Mouse (Mus musculus): Measurements from ENCODE around the gene Rab40c. TPM values are rescaled to one million over a fixed set of nuclear protein-coding genes. Genes with fewer than 3 reads are reported as not detected.

Gene Rab40c
- polyA plus RNA-seq, 1 experiment from 2014 or later: 15.8 TPM

GRCm38 (mm10) chr17:25895415-25895814 lies 24.1 kb downstream of the Rab40c start:
- Histone ChIP-seq H3K27me3 (replicated peaks; ENCODE audit: control insufficient read depth, insufficient read depth, low read length) (no peaks in the 10 kb centered on the region), H3K4me2 (replicated peaks; ENCODE audit: low read depth) (no peak overlapping the region), H3K4me3 (ENCODE audit: low read depth, low read length) (no peak overlapping the region), H3K36me3 (ENCODE audit: control insufficient read depth, insufficient read depth) (0 out of 2 replicates have a peak, but pooled peaks cover 6% of the 10 kb centered on the region), H3K4me1 (replicated peaks; ENCODE audit: control insufficient read depth, insufficient read depth, low read length) (no peaks in the 10 kb centered on the region), H3K9me3 (ENCODE audit: control insufficient read depth) (no peaks in the 10 kb centered on the region), H3K27ac (ENCODE audit: low read depth, low read length) (no peak overlapping the region), H3K9ac (ENCODE audit: low read depth, low read length) (no peak overlapping the region)
- no peak for ATAC-seq
- WGBS: 55% methylated on average over 2 of the region's 2 CpGs
- no peak for TF ChIP-seq CTCF (IDR thresholded peaks at IDR 0.05; ENCODE audit: low read depth)

GRCm38 (mm10) chr17:25893975-25894617 lies 25.4 kb downstream of the Rab40c start:
- Histone ChIP-seq H3K27me3 (replicated peaks; ENCODE audit: control insufficient read depth, insufficient read depth, low read length) (no peaks in the 10 kb centered on the region), H3K9ac (ENCODE audit: low read depth, low read length) (no peak overlapping the region), H3K4me2 (replicated peaks; ENCODE audit: low read depth) (no peak overlapping the region), H3K9me3 (ENCODE audit: control insufficient read depth) (no peaks in the 10 kb centered on the region), H3K4me1 (replicated peaks; ENCODE audit: control insufficient read depth, insufficient read depth, low read length) (no peaks in the 10 kb centered on the region), H3K36me3 (ENCODE audit: control insufficient read depth, insufficient read depth) (peaks cover 13% of the 10 kb centered on the region; the same call in 1 of the 2 replicates), H3K27ac (ENCODE audit: low read depth, low read length) (no peak overlapping the region), H3K4me3 (ENCODE audit: low read depth, low read length) (no peak overlapping the region)
- TF ChIP-seq CTCF (IDR thresholded peaks at IDR 0.05; ENCODE audit: low read depth): peak; percentile 99
- WGBS: 34% methylated on average over 2 of the region's 2 CpGs
- peak; percentile 73 for ATAC-seq

GRCm38 (mm10) chr17:25888837-25889236 lies 30.7 kb downstream of the Rab40c start:
- ATAC-seq: no peak
- H3K27me3 ChIP-seq (replicated peaks; ENCODE audit: control insufficient read depth, insufficient read depth, low read length): no peaks in the 10 kb centered on the region
- H3K9me3 ChIP-seq (ENCODE audit: control insufficient read depth): no peaks in the 10 kb centered on the region
- H3K4me3 ChIP-seq (ENCODE audit: low read depth, low read length): no peak overlapping the region
- no peak overlapping the region for H3K27ac ChIP-seq (ENCODE audit: low read depth, low read length)
- H3K9ac ChIP-seq (ENCODE audit: low read depth, low read length): no peak overlapping the region
- H3K4me2 ChIP-seq (replicated peaks; ENCODE audit: low read depth): no peak overlapping the region
- peaks cover 40% of the 10 kb centered on the region; the same call in 1 of the 2 replicates for H3K36me3 ChIP-seq (ENCODE audit: control insufficient read depth, insufficient read depth)
- no peak for TF ChIP-seq CTCF (IDR thresholded peaks at IDR 0.05; ENCODE audit: low read depth)
- WGBS: 88% methylated on average over 3 of the region's 3 CpGs
- no peaks in the 10 kb centered on the region for H3K4me1 ChIP-seq (replicated peaks; ENCODE audit: control insufficient read depth, insufficient read depth, low read length)

GRCm38 (mm10) chr17:25887467-25887866 lies 32.1 kb downstream of the Rab40c start:
- Histone ChIP-seq H3K27me3 (replicated peaks; ENCODE audit: control insufficient read depth, insufficient read depth, low read length) (no peaks in the 10 kb centered on the region), H3K9me3 (ENCODE audit: control insufficient read depth) (no peaks in the 10 kb centered on the region), H3K4me3 (ENCODE audit: low read depth, low read length) (no peak overlapping the region), H3K27ac (ENCODE audit: low read depth, low read length) (no peak overlapping the region), H3K9ac (ENCODE audit: low read depth, low read length) (no peak overlapping the region), H3K36me3 (ENCODE audit: control insufficient read depth, insufficient read depth) (peaks cover 51% of the 10 kb centered on the region), H3K4me1 (replicated peaks; ENCODE audit: control insufficient read depth, insufficient read depth, low read length) (no peaks in the 10 kb centered on the region), H3K4me2 (replicated peaks; ENCODE audit: low read depth) (no peak overlapping the region)
- ATAC-seq: no peak
- TF ChIP-seq CTCF (IDR thresholded peaks at IDR 0.05; ENCODE audit: low read depth): no peak
- 69% methylated on average over 10 of the region's 10 CpGs for WGBS

GRCm38 (mm10) chr17:25886806-25887205 lies 32.7 kb downstream of the Rab40c start:
- no peak overlapping the region for H3K4me2 ChIP-seq (replicated peaks; ENCODE audit: low read depth)
- no peak for TF ChIP-seq CTCF (IDR thresholded peaks at IDR 0.05; ENCODE audit: low read depth)
- no peaks in the 10 kb centered on the region for H3K4me1 ChIP-seq (replicated peaks; ENCODE audit: control insufficient read depth, insufficient read depth, low read length)
- no peaks in the 10 kb centered on the region for H3K9me3 ChIP-seq (ENCODE audit: control insufficient read depth)
- H3K9ac ChIP-seq (ENCODE audit: low read depth, low read length): no peak overlapping the region
- no peak overlapping the region for H3K27ac ChIP-seq (ENCODE audit: low read depth, low read length)
- no peak overlapping the region for H3K4me3 ChIP-seq (ENCODE audit: low read depth, low read length)
- H3K36me3 ChIP-seq (ENCODE audit: control insufficient read depth, insufficient read depth): peaks cover 55% of the 10 kb centered on the region
- no peak for ATAC-seq
- H3K27me3 ChIP-seq (replicated peaks; ENCODE audit: control insufficient read depth, insufficient read depth, low read length): no peaks in the 10 kb centered on the region

GRCm38 (mm10) chr17:25885636-25886035 lies 33.9 kb downstream of the Rab40c start:
- 0 out of 2 replicates have a peak, but pooled peaks have one; percentile 32 for ATAC-seq
- Histone ChIP-seq H3K27me3 (replicated peaks; ENCODE audit: control insufficient read depth, insufficient read depth, low read length) (no peaks in the 10 kb centered on the region), H3K4me3 (ENCODE audit: low read depth, low read length) (no peak overlapping the region), H3K4me1 (replicated peaks; ENCODE audit: control insufficient read depth, insufficient read depth, low read length) (no peaks in the 10 kb centered on the region), H3K9ac (ENCODE audit: low read depth, low read length) (no peak overlapping the region), H3K9me3 (ENCODE audit: control insufficient read depth) (no peaks in the 10 kb centered on the region), H3K4me2 (replicated peaks; ENCODE audit: low read depth) (no peak overlapping the region), H3K27ac (ENCODE audit: low read depth, low read length) (no peak overlapping the region), H3K36me3 (ENCODE audit: control insufficient read depth, insufficient read depth) (peaks cover 55% of the 10 kb centered on the region)
- TF ChIP-seq CTCF (IDR thresholded peaks at IDR 0.05; ENCODE audit: low read depth): peak; percentile 73
- 64% methylated on average over 4 of the region's 4 CpGs for WGBS
